In genomic region chr5:65624340-65624739, GRCm38 (mm10) we compare ENCODE assay signal across 28 mouse cellular contexts.
DNase-seq lines count a peak whose midpoint lies in the region; ATAC-seq and TF ChIP-seq lines count a peak whose summit lies in the region.
"Had no signal": no experiment of that assay in that cellular context is flagged by ENCODE, and none has a peak within 500 bp of the region (broad histone marks: within the 10 kb centered on the region; RNA-seq: fewer than 3 reads in every experiment).

No protein-coding gene starts in this region.

- H3K4me3 ChIP-seq in kidney, adult 2 months (ENCODE audit: insufficient read depth, low read depth, low read length), result no peak overlapping the region
- H3K4me3 ChIP-seq in kidney, embryonic 16.5 days (ENCODE audit: low read length), result no peak overlapping the region
- no peak overlapping the region for H3K4me3 ChIP-seq in liver, embryonic 12.5 days
- H3K4me3 ChIP-seq in liver, embryonic 15.5 days (replicated peaks), result no peak overlapping the region
- H3K4me3 ChIP-seq: forebrain, embryonic 12.5 days; forebrain, embryonic 15.5 days; heart, adult 2 months; heart, embryonic 15.5 days; hindbrain, embryonic 10.5 days; hindbrain, embryonic 13.5 days had no signal

- H3K27me3 ChIP-seq in kidney, adult 2 months (replicated peaks; ENCODE audit: control insufficient read depth, insufficient read depth, low read length), result no peaks in the 10 kb centered on the region
- H3K27me3 ChIP-seq in kidney, embryonic 16.5 days (ENCODE audit: insufficient read depth, low read length), result no peaks in the 10 kb centered on the region
- H3K27me3 ChIP-seq in liver, embryonic 12.5 days (replicated peaks), result no peaks in the 10 kb centered on the region
- H3K27me3 ChIP-seq in liver, embryonic 15.5 days, result no peaks in the 10 kb centered on the region
- H3K27me3 ChIP-seq: CH12.LX; forebrain, embryonic 12.5 days; forebrain, embryonic 15.5 days; heart, embryonic 15.5 days; hindbrain, embryonic 13.5 days had no signal

- H3K9ac ChIP-seq in kidney, embryonic 16.5 days (replicated peaks; ENCODE audit: low read length), result no peak overlapping the region
- H3K9ac ChIP-seq in liver, embryonic 12.5 days, result no peak overlapping the region
- no peak overlapping the region for H3K9ac ChIP-seq in liver, embryonic 15.5 days
- H3K9ac ChIP-seq: forebrain, embryonic 12.5 days; forebrain, embryonic 15.5 days; heart, embryonic 15.5 days; hindbrain, embryonic 13.5 days had no signal

- H3K4me2 ChIP-seq in kidney, embryonic 16.5 days (replicated peaks; ENCODE audit: low read depth, low read length), result no peak overlapping the region
- H3K4me2 ChIP-seq in liver, embryonic 12.5 days, result no peak overlapping the region
- H3K4me2 ChIP-seq in liver, embryonic 15.5 days, result no peak overlapping the region
- H3K4me2 ChIP-seq: forebrain, embryonic 12.5 days; forebrain, embryonic 15.5 days; heart, embryonic 11.5 days; heart, embryonic 15.5 days; hindbrain, embryonic 13.5 days had no signal

- TF ChIP-seq CTCF in kidney, adult 2 months (conservative IDR thresholded peaks at IDR 0.05; ENCODE audit: insufficient read depth, insufficient read length, low read depth, low read length), result no peak

- no peak for ATAC-seq in kidney, embryonic 16.5 days (ENCODE audit: low FRiP score, low TSS enrichment)
- ATAC-seq in liver, embryonic 12.5 days, result peak; percentile 84
- peak; percentile 67 for ATAC-seq in liver, embryonic 15.5 days (ENCODE audit: insufficient read depth)
- ATAC-seq: forebrain, embryonic 15.5 days; hindbrain, embryonic 16.5 days had no signal

- peaks cover 2% of the 10 kb centered on the region; the same call in 1 of the 2 replicates for H3K4me1 ChIP-seq in kidney, adult 2 months (ENCODE audit: control insufficient read depth, insufficient read depth, low read length)
- H3K4me1 ChIP-seq in kidney, embryonic 16.5 days (ENCODE audit: insufficient read depth, low read length), result no peaks in the 10 kb centered on the region
- H3K4me1 ChIP-seq in liver, embryonic 12.5 days, result peaks cover 5% of the 10 kb centered on the region; the same call in 1 of the 2 replicates
- H3K4me1 ChIP-seq in liver, embryonic 15.5 days (replicated peaks), result no peaks in the 10 kb centered on the region; the same call in 1 of the 2 replicates
- H3K4me1 ChIP-seq: forebrain, embryonic 12.5 days; forebrain, embryonic 15.5 days; heart, embryonic 15.5 days; hindbrain, embryonic 10.5 days; hindbrain, embryonic 13.5 days had no signal

- no peak for TF ChIP-seq POLR2A in kidney, adult 2 months (IDR thresholded peaks at IDR 0.05; ENCODE audit: low read depth, low read length)

- no peak overlapping the region for H3K27ac ChIP-seq in kidney, adult 2 months (ENCODE audit: insufficient read depth, low read depth, low read length)
- H3K27ac ChIP-seq in kidney, embryonic 16.5 days (ENCODE audit: low read length), result no peak overlapping the region
- H3K27ac ChIP-seq in liver, embryonic 12.5 days, result peak overlapping the region; percentile 5
- no peak overlapping the region for H3K27ac ChIP-seq in liver, embryonic 15.5 days (replicated peaks)
- H3K27ac ChIP-seq: forebrain, embryonic 12.5 days; forebrain, embryonic 15.5 days; heart, adult 2 months; heart, embryonic 15.5 days; hindbrain, embryonic 10.5 days; hindbrain, embryonic 13.5 days had no signal

- peak; percentile 41 for DNase-seq in kidney, adult 2 months
- no peak for DNase-seq in liver
- DNase-seq in yolk sac, embryonic 10.5 days (ENCODE audit: low spot score), result peak; percentile 23
- DNase-seq in urinary bladder, postnatal 25 days (ENCODE audit: low spot score), result no peak
- no peak for DNase-seq in cerebellum, postnatal 4 days (ENCODE audit: low spot score in 2 of 2)
- DNase-seq: adrenal gland, adult 2 months; adrenal gland, postnatal 14 days; B cell, adult 2 months; cerebellum, adult 11-12 months; cerebellum, adult 8-10 months; cerebellum, postnatal 10 days; cerebellum, postnatal 36 days; gastrocnemius, postnatal 25 days; heart, adult 2 months; heart, postnatal 10 days; heart, postnatal 36 days had no signal

- peaks cover 3% of the 10 kb centered on the region; the same call in 1 of the 2 replicates for H3K36me3 ChIP-seq in kidney, adult 2 months (ENCODE audit: control insufficient read depth, insufficient read depth, low read length)
- peaks cover 35% of the 10 kb centered on the region for H3K36me3 ChIP-seq in kidney, embryonic 16.5 days (ENCODE audit: insufficient read depth, low read length)
- peaks cover 80% of the 10 kb centered on the region for H3K36me3 ChIP-seq in liver, embryonic 12.5 days
- peaks cover 72% of the 10 kb centered on the region for H3K36me3 ChIP-seq in liver, embryonic 15.5 days (replicated peaks)

- no peaks in the 10 kb centered on the region for H3K9me3 ChIP-seq in kidney, embryonic 16.5 days (ENCODE audit: low read length)
- H3K9me3 ChIP-seq in liver, embryonic 12.5 days (replicated peaks), result no peaks in the 10 kb centered on the region
- H3K9me3 ChIP-seq in liver, embryonic 15.5 days (replicated peaks), result no peaks in the 10 kb centered on the region
- H3K9me3 ChIP-seq: forebrain, embryonic 12.5 days; forebrain, embryonic 15.5 days; G1E; heart, embryonic 15.5 days; hindbrain, embryonic 10.5 days; hindbrain, embryonic 13.5 days had no signal

Comparison
In these comparisons a context has a peak if more than half of its experiments do, and no peak if none do; other contexts are left out.
1. DNase-seq: peak in kidney, adult 2 months (single experiment) and yolk sac, embryonic 10.5 days (single experiment); none in liver (single experiment), urinary bladder, postnatal 25 days (single experiment) and cerebellum, postnatal 4 days (0 of 2).